In the genomic region with DNA sequence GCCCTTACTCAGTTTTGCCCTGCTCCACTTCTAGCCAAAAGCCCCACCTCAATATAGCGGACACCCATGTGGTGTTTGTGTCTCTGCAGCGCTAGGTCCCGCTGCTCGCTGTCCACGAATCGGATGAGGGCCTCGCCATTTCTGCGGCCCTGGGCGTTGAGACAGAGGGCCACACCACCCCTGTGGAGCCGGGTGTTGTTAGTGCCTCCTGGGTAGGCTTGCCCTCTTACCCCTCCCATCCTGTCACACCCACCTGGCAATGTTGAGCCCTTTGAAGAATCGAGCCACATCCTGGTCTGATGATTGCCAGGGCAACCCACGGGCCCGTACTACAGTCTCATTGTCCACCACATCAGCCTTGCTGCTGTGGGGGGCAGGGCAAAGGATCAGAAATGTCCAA, we compare ENCODE assay signal across 15 mouse cellular contexts. TPM values are rescaled to one million over a fixed set of nuclear protein-coding genes. Genes with fewer than 3 reads are reported as not detected.
DNase-seq lines count a peak whose midpoint lies in the region; ATAC-seq and TF ChIP-seq lines count a peak whose summit lies in the region.
"Had no signal": no experiment of that assay in that cellular context is flagged by ENCODE, and none has a peak within 500 bp of the region (broad histone marks: within the 10 kb centered on the region; RNA-seq: fewer than 3 reads in every experiment).

No protein-coding gene starts in this region.

- peaks cover 51% of the 10 kb centered on the region for H3K36me3 ChIP-seq in lung, embryonic 14.5 days (ENCODE audit: insufficient read depth)

- H3K9ac ChIP-seq in lung, embryonic 14.5 days: no peak overlapping the region
- H3K9ac ChIP-seq: liver, embryonic 13.5 days had no signal

- 0 out of 2 replicates have a peak overlapping the region, but pooled peaks have one; percentile 56 for H3K4me2 ChIP-seq in lung, embryonic 14.5 days
- H3K4me2 ChIP-seq: liver, embryonic 13.5 days had no signal

- H3K4me1 ChIP-seq in lung, embryonic 14.5 days (ENCODE audit: insufficient read depth): 0 out of 2 replicates have a peak, but pooled peaks cover 4% of the 10 kb centered on the region
- peaks cover 5% of the 10 kb centered on the region; the same call in 1 of the 2 replicates for H3K4me1 ChIP-seq in lung, adult 2 months (ENCODE audit: control insufficient read depth, insufficient read depth, low read length)

- 64% methylated on average over 13 of the region's 13 CpGs for WGBS in lung, embryonic 14.5 days
- 48% methylated on average over 13 of the region's 13 CpGs for WGBS in lung, adult 2 months

- no peak overlapping the region for H3K27ac ChIP-seq in lung, embryonic 14.5 days (ENCODE audit: low read depth)
- H3K27ac ChIP-seq: hindbrain, embryonic 10.5 days; liver, embryonic 13.5 days had no signal

- DNase-seq in adrenal gland, postnatal 14 days: peak; percentile 26
- DNase-seq in adrenal gland, postnatal 25 days: no peak
- no peak for DNase-seq in lung, embryonic 14.5 days
- no peak for DNase-seq in lung, adult 2 months
- DNase-seq in CD4-positive helper T cell, adult 2 months (ENCODE audit: low read depth, low spot score): peak; percentile 40
- DNase-seq in gastrocnemius, postnatal 4 days (ENCODE audit: low spot score in 2 of 2): no peak
- DNase-seq in cerebellum, adult 8-10 months: no peak
- DNase-seq: adrenal gland, postnatal 36 days; cerebellum, adult 2 months; layer of hippocampus, postnatal 36 days; liver, embryonic 13.5 days; lung, postnatal 36 days; right cerebral cortex, postnatal 14 days had no signal

- peaks cover 39% of the 10 kb centered on the region for H3K27me3 ChIP-seq in lung, embryonic 14.5 days (ENCODE audit: insufficient read depth, low read length)

- no peak for TF ChIP-seq CTCF in lung, embryonic 14.5 days (IDR thresholded peaks at IDR 0.05; ENCODE audit: low read depth)
- TF ChIP-seq CTCF in lung, adult 2 months (IDR thresholded peaks at IDR 0.05; ENCODE audit: insufficient read depth, low read length): no peak

- no peak for ATAC-seq in lung, embryonic 14.5 days (ENCODE audit: insufficient read depth)
- ATAC-seq in inflammation-experienced regulatory T-cells, adult 6 months: peak; percentile 11

- no peaks in the 10 kb centered on the region for H3K9me3 ChIP-seq in lung, embryonic 14.5 days (ENCODE audit: low read depth, low read length)
- H3K9me3 ChIP-seq: hindbrain, embryonic 10.5 days; liver, embryonic 13.5 days had no signal

- no peak for TF ChIP-seq POLR2A in lung, adult 2 months (IDR thresholded peaks at IDR 0.05; ENCODE audit: borderline replicate concordance, extremely low read depth, low read depth, low read length)

- H3K4me3 ChIP-seq in lung, embryonic 14.5 days (ENCODE audit: low read depth, low read length): no peak overlapping the region
- no peak overlapping the region for H3K4me3 ChIP-seq in lung, adult 2 months (replicated peaks; ENCODE audit: extremely low read depth, low read depth, low read length)
- H3K4me3 ChIP-seq: hindbrain, embryonic 10.5 days; liver, embryonic 13.5 days had no signal

RNA-seq across cellular contexts. Expression of a gene that starts 3.2 kb away (rescaled TPM):
- total RNA-seq in adrenal gland, postnatal 14 days (2021): 5.3 and 8.8 TPM in 2 replicates
- total RNA-seq in adrenal gland, postnatal 25 days (2021): 2.0 and 3.9 TPM in 2 replicates
- polyA plus RNA-seq in lung, embryonic 14.5 days (2014; fragmentation: Nextera tagmentation; extraction: Ambion mirVana): 29.6 and 31.1 TPM in 2 replicates
- 40.1 and 47.0 TPM in 2 replicates for polyA plus RNA-seq in lung, adult 2 months (2012; rRNA removed)
- polyA plus RNA-seq in inflammation-experienced regulatory T-cells, adult 6 months (2017; shearing (Covaris generic)): under 1 TPM in 2 of 3 experiments, not detected in 1; 0.20 to 0.64 TPM
- total RNA-seq in gastrocnemius, postnatal 4 days (2021): under 1 TPM in 1 of 2 experiments, not detected in 1; 0.18 TPM
- total RNA-seq: layer of hippocampus, postnatal 36 days had no signal

RNA-seq across cellular contexts. Expression of a gene that starts 16.7 kb away (rescaled TPM):
- 13.5 and 18.6 TPM in 2 replicates for total RNA-seq in adrenal gland, postnatal 14 days (2021)
- 27.6 and 27.7 TPM in 2 replicates for total RNA-seq in adrenal gland, postnatal 25 days (2021)
- 3.5 and 3.8 TPM in 2 replicates for polyA plus RNA-seq in lung, embryonic 14.5 days (2014; fragmentation: Nextera tagmentation; extraction: Ambion mirVana)
- polyA plus RNA-seq in lung, adult 2 months (2012; rRNA removed): 24.8 and 28.3 TPM in 2 replicates
- 1 to 10 TPM; 4.5 to 6.2 (median 4.7) TPM for polyA plus RNA-seq in inflammation-experienced regulatory T-cells, adult 6 months (2017; shearing (Covaris generic))
- 1 to 10 TPM; 8.6 to 8.9 TPM for total RNA-seq in gastrocnemius, postnatal 4 days (2021)

RNA-seq across cellular contexts. Expression of a gene that starts 35.1 kb away (rescaled TPM):
- total RNA-seq in adrenal gland, postnatal 14 days (2021): 30.3 and 38.3 TPM in 2 replicates
- 25.6 and 29.0 TPM in 2 replicates for total RNA-seq in adrenal gland, postnatal 25 days (2021)
- 80.6 and 85.0 TPM in 2 replicates for polyA plus RNA-seq in lung, embryonic 14.5 days (2014; fragmentation: Nextera tagmentation; extraction: Ambion mirVana)
- 16.5 and 17.3 TPM in 2 replicates for polyA plus RNA-seq in lung, adult 2 months (2012; rRNA removed)
- 10 to 100 TPM; 21.0 to 35.6 (median 33.1) TPM for polyA plus RNA-seq in inflammation-experienced regulatory T-cells, adult 6 months (2017; shearing (Covaris generic))
- total RNA-seq in gastrocnemius, postnatal 4 days (2021): 10 to 100 TPM; 10.5 to 11.5 TPM

Comparison
In these comparisons a context has a peak if more than half of its experiments do, and no peak if none do; other contexts are left out.
1. DNase-seq: peak in adrenal gland, postnatal 14 days (single experiment) and CD4-positive helper T cell, adult 2 months (single experiment); none in adrenal gland, postnatal 25 days (single experiment), lung, embryonic 14.5 days (single experiment), lung, adult 2 months (single experiment), gastrocnemius, postnatal 4 days (0 of 2) and cerebellum, adult 8-10 months (single experiment).